In genomic region chr17:47694442-47694502, GRCm38 (mm10) we compare ENCODE assay signal across 8 mouse cellular contexts. TPM values are rescaled to one million over a fixed set of nuclear protein-coding genes. Genes with fewer than 3 reads are reported as not detected.
A peak's percentile ranks its signal among the peaks of the same experiment; 100 is the strongest.
DNase-seq lines count a peak whose midpoint lies in the region; ATAC-seq and TF ChIP-seq lines count a peak whose summit lies in the region.

Gm21981 (minus strand) TSS chr17:47694455.

- H3K27me3 ChIP-seq in testis, adult 2 months (ENCODE audit: control insufficient read depth, insufficient read depth, low read length): no peaks in the 10 kb centered on the region
- peaks cover 69% of the 10 kb centered on the region for H3K27me3 ChIP-seq in liver, embryonic 13.5 days

- peak within 1 kb of the TSS; percentile 88 for H3K27ac ChIP-seq in gastrocnemius, adult 2 months
- peak within 1 kb of the TSS; percentile 46; the same call in 1 of the 2 replicates for H3K27ac ChIP-seq in testis, adult 2 months (ENCODE audit: control insufficient read depth, insufficient read depth, low read depth, low read length)
- H3K27ac ChIP-seq in liver, embryonic 13.5 days: peak within 1 kb of the TSS; percentile 29; the same call in 1 of the 2 replicates

- H3K36me3 ChIP-seq in testis, adult 2 months (ENCODE audit: control insufficient read depth, insufficient read depth, low read length): no peaks in the 10 kb centered on the region
- H3K36me3 ChIP-seq in liver, embryonic 13.5 days: no peaks in the 10 kb centered on the region

- intact Hi-C loops in gastrocnemius, adult 2 months (cut with DNase I): loop anchor here (5.0 to 10.0 kb wide), 2 partner anchors 187 to 329 kb away; partner anchors contain the start of genes Ccnd3 and Mrps10

- no peak for TF ChIP-seq POLR2A in testis, adult 2 months (IDR thresholded peaks at IDR 0.05; ENCODE audit: control insufficient read depth, low read depth, low read length)

- 3% methylated on average over 3 of the region's 3 CpGs for WGBS in liver, embryonic 13.5 days (ENCODE audit: insufficient replicate concordance)

- H3K9ac ChIP-seq in liver, embryonic 13.5 days: peak within 1 kb of the TSS; percentile 73

- H3K4me3 ChIP-seq in gastrocnemius, adult 2 months: peak within 1 kb of the TSS; percentile 89
- H3K4me3 ChIP-seq in testis, adult 2 months (ENCODE audit: control insufficient read depth, low read depth, low read length): peak within 1 kb of the TSS; percentile 91
- H3K4me3 ChIP-seq in liver, embryonic 13.5 days (replicated peaks): peak within 1 kb of the TSS; percentile 69

- no peak for TF ChIP-seq CTCF in gastrocnemius, adult 2 months (IDR thresholded peaks at IDR 0.05)
- no peak for TF ChIP-seq CTCF in testis, adult 2 months (IDR thresholded peaks at IDR 0.05; ENCODE audit: control insufficient read depth, insufficient read depth, insufficient replicate concordance, low read depth, low read length)

- ATAC-seq in liver, embryonic 13.5 days (ENCODE audit: low read depth): no peak

- no peaks in the 10 kb centered on the region for H3K9me3 ChIP-seq in liver, embryonic 13.5 days (replicated peaks)

- peak within 1 kb of the TSS; percentile 91 for H3K4me2 ChIP-seq in liver, embryonic 13.5 days

- peaks cover 14% of the 10 kb centered on the region for H3K4me1 ChIP-seq in testis, adult 2 months (ENCODE audit: control insufficient read depth, insufficient read depth, low read length)
- peaks cover 40% of the 10 kb centered on the region for H3K4me1 ChIP-seq in liver, embryonic 13.5 days (replicated peaks)

- no peak for DNase-seq in gastrocnemius, adult 2 months
- no peak for DNase-seq in gastrocnemius, postnatal 10 days
- DNase-seq in testis, postnatal 14 days (ENCODE audit: low spot score): no peak
- DNase-seq in liver, embryonic 13.5 days: no peak
- DNase-seq in layer of hippocampus, postnatal 25 days (ENCODE audit: extremely low spot score in 1 of 2, low spot score in 1 of 2): no peak
- DNase-seq in retina, embryonic 14.5 days (ENCODE audit: low spot score): no peak
- DNase-seq in right cerebral cortex, adult 18-20 months: no peak

RNA-seq across cellular contexts. Expression of gene Gm21981, which starts in this region (rescaled TPM):
- total RNA-seq in gastrocnemius, adult 2 months (2021): under 1 TPM; 0.45 to 0.46 TPM
- under 1 TPM; 0.68 to 0.88 TPM for total RNA-seq in gastrocnemius, postnatal 10 days (2021)
- polyA plus RNA-seq in testis, adult 2 months (2012; rRNA removed): 0.95 and 0.96 TPM in 2 replicates
- 0.06 and 0.07 TPM in 2 replicates for polyA plus RNA-seq in liver, embryonic 13.5 days (2015; fragmentation: Nextera tagmentation; extraction: Ambion mirVana)
- total RNA-seq in layer of hippocampus, postnatal 25 days (2021): 1 to 10 TPM; 2.9 to 4.5 TPM

Comparison
In these comparisons a context has a peak if more than half of its experiments do, and no peak if none do; other contexts are left out.
1. H3K27ac ChIP-seq: peak in every context shown above with its lines; median percentile 88 in gastrocnemius, adult 2 months; 46 in testis, adult 2 months; 29 in liver, embryonic 13.5 days.